Mouse (Mus musculus) limb, embryonic 13.5 days (tissue): ENCODE data around the gene Prpf38b. TPM values are rescaled to one million over a fixed set of nuclear protein-coding genes. Genes with fewer than 3 reads are reported as not detected.
"Not testable (repeated sequence)": the region's sequence is repeated elsewhere in the genome, so short reads cannot be mapped to it uniquely, and the experiment has no call there.

Source experiments
- ATAC-seq: fragments of 200-750 bp; cut with Nextera tagmentation; 2 replicates; pipeline ENCODE4 v1.8.0; 2017; ENCODE audit warnings: low read depth, moderate number of reproducible peaks, moderate TSS enrichment; ENCODE audit not compliant: low FRiP score
- H3K27ac ChIP-seq: fragments of 300-500 bp; sonication (generic); 2 replicates; pipeline ENCODE4 v1.5.1; 2015; ENCODE audit warnings: inconsistent platforms, mild to moderate bottlenecking, moderate library complexity
- H3K27me3 ChIP-seq: fragments of 300-500 bp; sonication (generic); 2 replicates; pipeline ENCODE4 v1.6.1; 2015; ENCODE audit warnings: mild to moderate bottlenecking, inconsistent platforms
- H3K36me3 ChIP-seq: fragments of 300-500 bp; sonication (generic); 2 replicates; pipeline ENCODE4 v1.6.1; 2015; ENCODE audit warnings: inconsistent platforms, mild to moderate bottlenecking, moderate library complexity
- H3K4me1 ChIP-seq: fragments of 300-500 bp; sonication (generic); 2 replicates; pipeline ENCODE4 v1.6.1; 2015; ENCODE audit warnings: inconsistent platforms
- H3K4me2 ChIP-seq: fragments of 300-500 bp; sonication (generic); replicated peaks from 2 replicates; pipeline ENCODE4 v1.6.1; 2015; ENCODE audit warnings: inconsistent platforms, mild to moderate bottlenecking, moderate library complexity
- H3K4me3 ChIP-seq: fragments of 300-500 bp; sonication (generic); 2 replicates; pipeline ENCODE4 v1.5.1; 2015; ENCODE audit warnings: moderate library complexity, mild to moderate bottlenecking, inconsistent platforms
- H3K9ac ChIP-seq: fragments of 300-500 bp; sonication (generic); 2 replicates; pipeline ENCODE4 v1.6.1; 2015; ENCODE audit warnings: mild to moderate bottlenecking, inconsistent platforms
- H3K9me3 ChIP-seq: fragments of 300-500 bp; sonication (generic); 2 replicates; pipeline ENCODE4 v1.6.1; 2016; ENCODE audit warnings: inconsistent platforms
- WGBS: fragments of 180-500 bp; shearing (Covaris S2); methylation state at CpG from one replicate; pipeline ENCODE4 v1.1.7; 2015; 5-methylcytosine and 5-hydroxymethylcytosine counted together
- polyA plus RNA-seq: library from polyadenylated mRNA; unstranded; fragments of >200 nt; fragmentation: Nextera tagmentation; extraction: Ambion mirVana; gene quantifications from 2 replicates; pipeline ENCODE4 v1.2.1, GENCODE M21; 2015

The Prpf38b gene
- polyA plus RNA-seq, 1 experiment from 2014 or later: 82.3 TPM

DNA sequence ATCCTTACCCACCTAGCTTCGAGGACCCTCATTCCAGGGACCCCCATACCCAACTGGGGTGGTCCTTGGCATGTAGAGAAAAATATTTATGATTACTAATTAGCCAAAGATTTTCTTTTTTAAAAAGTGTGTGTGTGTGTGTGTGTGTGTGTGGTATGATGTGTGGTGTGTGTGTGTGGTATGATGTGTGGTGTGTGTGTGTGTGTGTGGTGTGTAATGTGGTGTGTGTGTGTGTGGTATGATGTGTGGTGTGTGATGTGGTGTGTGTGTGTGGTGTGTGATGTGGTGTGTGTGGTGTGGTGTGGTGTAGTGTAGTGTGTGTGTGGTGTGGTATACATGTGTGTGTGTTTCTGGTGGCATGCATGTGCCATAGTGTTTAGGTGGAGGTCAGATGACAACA is 19.4 kb downstream of the Prpf38b start:
- H3K4me3 ChIP-seq: no peak overlapping the region
- 68% methylated on average over 1 of the region's 1 CpGs for WGBS
- no peaks in the 10 kb centered on the region for H3K9me3 ChIP-seq
- no peak overlapping the region for H3K9ac ChIP-seq
- no peaks in the 10 kb centered on the region for H3K36me3 ChIP-seq
- H3K4me1 ChIP-seq: no peaks in the 10 kb centered on the region
- H3K4me2 ChIP-seq: no peak overlapping the region
- no peak overlapping the region for H3K27ac ChIP-seq
- ATAC-seq: no peak
- H3K27me3 ChIP-seq: no peaks in the 10 kb centered on the region

DNA sequence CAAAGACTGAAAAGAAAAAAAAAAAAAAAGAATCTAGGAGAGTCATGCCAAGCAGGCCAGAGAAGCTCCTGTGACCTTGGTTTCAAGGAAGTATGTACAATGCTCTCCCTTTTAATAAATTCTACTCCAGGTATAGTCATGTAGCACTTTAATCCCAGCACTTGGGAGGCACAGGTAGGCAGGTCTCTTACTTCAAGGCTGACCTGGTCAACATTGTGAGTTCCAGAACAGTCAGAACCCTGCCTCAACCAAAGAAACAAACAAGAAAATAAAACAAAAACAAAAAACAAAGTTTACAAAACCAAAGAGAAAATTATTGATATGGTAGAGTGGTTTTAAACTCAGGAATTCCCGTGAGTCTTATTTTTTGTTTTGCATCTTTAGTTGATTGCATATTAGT is 21.6 kb downstream of the Prpf38b start, which contains the start of gene Fndc7:
Gene Fndc7 (minus strand): TSS at position 101 of the 400 bp plus-strand sequence.
- no peak for ATAC-seq
- 87% methylated on average over 1 of the region's 1 CpGs for WGBS

DNA sequence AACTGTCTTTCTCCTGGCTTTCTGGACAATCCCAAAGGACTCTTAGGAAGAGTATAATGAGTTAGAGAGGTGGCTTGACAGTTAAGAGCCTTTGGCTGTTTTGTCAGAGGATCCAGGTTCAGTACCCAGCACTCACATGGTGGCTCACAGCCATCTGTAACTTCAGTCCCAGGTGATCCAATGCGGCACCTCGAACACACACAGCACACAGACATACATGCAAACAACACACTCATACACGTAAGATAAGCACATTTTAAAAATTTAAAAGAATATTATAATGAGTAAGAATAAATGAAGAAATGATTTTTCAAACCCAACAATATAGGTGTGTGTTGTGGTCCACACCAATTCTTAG is 23.9 kb downstream of the Prpf38b start:
- Histone ChIP-seq H3K4me3 (no peak overlapping the region), H3K36me3 (no peaks in the 10 kb centered on the region), H3K27ac (no peak overlapping the region), H3K9me3 (no peaks in the 10 kb centered on the region), H3K27me3 (no peaks in the 10 kb centered on the region), H3K4me2 (no peak overlapping the region), H3K4me1 (peaks cover 10% of the 10 kb centered on the region), H3K9ac (no peak overlapping the region)
- ATAC-seq: no peak
- 90% methylated on average over 3 of the region's 3 CpGs for WGBS

More for the DNA sequence above, 21.6 kb downstream of the Prpf38b start, which contains the start of gene Fndc7:
- H3K27me3 ChIP-seq: no peaks in the 10 kb centered on the region
- H3K9me3 ChIP-seq: no peaks in the 10 kb centered on the region
- H3K4me3 ChIP-seq: no peak within 1 kb of the TSS
- H3K4me1 ChIP-seq: no peaks in the 10 kb centered on the region
- no peak within 1 kb of the TSS for H3K27ac ChIP-seq
- no peak within 1 kb of the TSS for H3K4me2 ChIP-seq
- no peaks in the 10 kb centered on the region for H3K36me3 ChIP-seq
- no peak within 1 kb of the TSS for H3K9ac ChIP-seq

DNA sequence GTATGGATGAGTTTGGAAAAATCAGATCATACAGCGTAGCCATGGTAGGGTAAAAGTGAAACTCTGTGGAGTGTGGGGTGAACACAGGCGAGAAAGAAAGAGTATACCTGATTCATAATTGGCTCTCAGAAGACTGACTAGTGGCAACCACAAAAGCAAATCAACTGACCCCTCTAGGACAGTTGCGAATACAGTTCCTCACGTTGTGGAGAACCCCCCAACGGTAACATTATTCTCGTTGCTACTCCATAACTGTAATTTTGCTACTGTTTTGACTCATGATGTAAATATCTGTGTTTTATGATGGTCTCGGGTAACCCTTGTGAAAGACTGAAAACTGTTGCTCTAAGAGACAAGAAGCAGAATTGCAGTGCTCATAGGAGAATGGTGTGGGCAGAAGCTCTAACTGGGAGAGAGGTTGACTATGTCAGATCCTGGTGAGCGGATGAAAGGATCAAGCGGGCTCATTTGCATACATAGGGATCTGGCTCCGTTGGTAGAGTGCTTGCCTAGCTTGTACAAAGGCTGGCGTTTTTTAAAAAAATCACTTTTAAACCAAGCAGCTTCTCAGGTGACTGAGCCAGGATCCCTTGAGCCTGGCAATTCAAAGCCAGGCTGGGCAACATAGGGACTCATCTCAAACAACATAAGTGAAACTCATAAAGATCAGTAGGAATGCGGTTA is 24.5 kb downstream of the Prpf38b start:
- no peak for ATAC-seq
- 73% methylated on average over 12 of the region's 12 CpGs for WGBS
- no peaks in the 10 kb centered on the region for H3K9me3 ChIP-seq
- no peaks in the 10 kb centered on the region for H3K27me3 ChIP-seq
- H3K27ac ChIP-seq: no peak overlapping the region
- no peak overlapping the region for H3K4me2 ChIP-seq
- no peak overlapping the region for H3K9ac ChIP-seq
- H3K36me3 ChIP-seq: no peaks in the 10 kb centered on the region
- peaks cover 11% of the 10 kb centered on the region for H3K4me1 ChIP-seq
- no peak overlapping the region for H3K4me3 ChIP-seq

DNA sequence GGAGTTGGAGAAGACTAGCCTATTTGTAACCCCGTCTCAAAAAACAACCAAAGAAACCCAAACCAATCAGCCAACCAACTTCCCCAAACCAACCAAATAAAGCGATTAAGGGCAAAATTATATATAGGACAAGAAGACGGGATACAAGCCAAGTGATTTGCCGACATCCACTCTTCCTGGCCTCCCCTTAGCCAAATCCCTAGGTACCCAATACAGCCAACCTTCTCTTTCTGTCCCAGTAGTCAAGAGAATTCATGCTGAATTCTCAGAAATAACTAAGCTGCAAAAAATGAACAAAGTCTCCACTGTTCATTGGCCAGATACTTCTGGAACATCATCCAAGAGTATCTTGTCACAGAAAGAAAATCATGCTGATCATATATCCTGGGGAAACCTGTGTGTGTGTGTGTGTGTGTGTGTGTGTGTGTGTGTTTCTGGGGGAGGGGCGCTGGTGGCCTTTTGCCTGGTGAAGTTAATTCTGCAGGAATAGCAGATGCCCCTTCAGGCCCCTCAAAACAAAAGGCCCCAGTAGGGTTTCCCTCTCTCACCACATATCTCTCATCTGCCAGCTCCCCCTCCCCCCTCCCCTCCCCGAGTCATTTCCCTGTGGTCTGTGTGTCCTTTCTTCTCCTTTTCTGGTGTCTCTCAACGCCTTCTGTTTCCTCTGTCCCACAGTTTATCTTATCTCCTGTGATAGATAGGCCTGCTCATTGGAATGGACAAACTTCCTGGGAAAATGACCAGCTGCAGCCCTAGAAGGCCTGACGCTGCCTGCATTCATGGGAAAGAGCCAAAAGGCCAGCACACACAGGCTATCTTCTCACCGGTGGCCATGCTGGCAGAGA is 25.6 kb downstream of the Prpf38b start:
- Histone ChIP-seq H3K27ac (no peak overlapping the region), H3K9ac (no peak overlapping the region), H3K36me3 (no peaks in the 10 kb centered on the region), H3K9me3 (no peaks in the 10 kb centered on the region), H3K4me2 (no peak overlapping the region), H3K4me3 (no peak overlapping the region), H3K27me3 (no peaks in the 10 kb centered on the region), H3K4me1 (peaks cover 22% of the 10 kb centered on the region)
- 61% methylated on average over 9 of the region's 9 CpGs for WGBS
- ATAC-seq: no peak

DNA sequence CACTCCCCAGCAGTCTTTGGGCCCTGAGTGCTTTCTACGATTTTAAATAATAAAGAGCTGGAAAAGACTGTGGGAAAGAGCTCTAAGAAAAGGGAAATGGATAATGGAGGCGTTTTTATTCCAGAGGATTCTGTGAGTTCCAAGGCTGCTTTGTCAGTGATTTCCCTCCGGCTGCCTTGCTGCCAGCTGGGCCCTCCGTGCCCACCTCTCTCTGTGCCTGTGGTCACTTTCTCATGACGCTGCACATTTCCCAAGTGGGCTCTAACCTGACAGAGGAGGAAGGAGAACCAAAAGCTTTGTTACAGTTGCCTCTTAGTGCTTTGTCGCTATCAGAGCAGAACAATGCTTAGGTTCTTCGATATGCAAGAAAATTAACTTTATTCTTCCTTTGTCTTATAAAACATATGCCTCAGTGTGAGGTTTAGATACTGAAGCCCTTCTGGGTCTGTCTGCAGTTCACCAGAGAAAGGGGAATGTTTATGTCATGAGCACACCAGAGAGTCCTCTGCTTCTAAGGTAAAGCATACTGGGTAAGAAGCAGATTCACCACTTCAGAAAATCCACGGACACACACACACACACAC is 26.7 kb downstream of the Prpf38b start:
- no peaks in the 10 kb centered on the region for H3K27me3 ChIP-seq
- H3K9me3 ChIP-seq: no peaks in the 10 kb centered on the region
- H3K4me3 ChIP-seq: no peak overlapping the region
- no peaks in the 10 kb centered on the region for H3K36me3 ChIP-seq
- peaks cover 24% of the 10 kb centered on the region for H3K4me1 ChIP-seq
- no peak overlapping the region for H3K27ac ChIP-seq
- no peak overlapping the region for H3K4me2 ChIP-seq
- WGBS: 68% methylated on average over 8 of the region's 8 CpGs
- H3K9ac ChIP-seq: no peak overlapping the region
- ATAC-seq: no peak

DNA sequence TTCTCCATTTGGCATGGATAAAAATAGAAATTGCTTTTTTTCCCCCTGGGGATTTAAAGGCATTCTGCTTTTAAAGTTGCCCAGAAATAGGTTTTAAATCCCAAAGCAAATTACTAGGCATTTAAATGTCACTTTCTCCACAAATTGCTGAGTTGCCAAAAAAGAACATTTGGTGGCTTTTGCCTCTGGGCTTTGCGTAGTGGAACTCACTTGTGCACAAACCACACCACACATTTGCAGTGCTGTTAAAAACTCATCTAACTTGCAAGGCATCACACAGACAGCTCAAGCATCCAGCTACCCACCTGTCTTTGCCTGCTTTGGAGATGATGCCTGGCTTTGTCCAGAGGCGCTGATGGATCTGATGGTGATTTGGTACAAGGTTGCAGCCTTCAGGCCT is 28.5 kb downstream of the Prpf38b start:
- Histone ChIP-seq H3K4me1 (peaks cover 31% of the 10 kb centered on the region), H3K4me2 (no peak overlapping the region), H3K4me3 (no peak overlapping the region), H3K9me3 (no peaks in the 10 kb centered on the region), H3K36me3 (no peaks in the 10 kb centered on the region), H3K27ac (no peak overlapping the region), H3K9ac (no peak overlapping the region), H3K27me3 (no peaks in the 10 kb centered on the region)
- ATAC-seq: no peak
- WGBS: 70% methylated on average over 2 of the region's 2 CpGs

DNA sequence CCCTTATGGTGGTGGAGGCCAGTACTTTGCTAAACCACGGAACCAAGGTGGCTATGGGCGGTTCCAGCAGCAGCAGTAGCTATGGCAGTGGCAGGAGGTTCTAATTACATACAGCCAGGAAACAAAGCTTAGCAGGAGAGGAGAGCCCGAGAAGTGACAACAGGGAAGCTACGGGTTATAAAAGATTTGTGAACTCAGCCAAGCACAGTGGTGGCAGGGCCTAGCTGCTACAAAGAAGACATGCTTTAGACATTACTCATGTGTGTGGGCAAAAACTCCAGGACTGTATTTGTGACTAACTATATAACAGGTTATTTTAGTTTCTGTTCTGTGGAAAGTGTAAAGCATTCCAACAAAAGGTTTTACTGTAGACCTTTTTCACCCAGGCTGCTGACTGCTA is 29.7 kb downstream of the Prpf38b start:
- ATAC-seq, H3K9me3 ChIP-seq, H3K9ac ChIP-seq, H3K27me3 ChIP-seq, H3K4me3 ChIP-seq, H3K4me2 ChIP-seq, H3K36me3 ChIP-seq: not testable (repeated sequence)
- 11% methylated on average over 4 of the region's 4 CpGs for WGBS
- Histone ChIP-seq H3K27ac (peak overlapping the region; percentile 39; the same call in 1 of the 2 replicates), H3K4me1 (peaks cover 31% of the 10 kb centered on the region)

DNA sequence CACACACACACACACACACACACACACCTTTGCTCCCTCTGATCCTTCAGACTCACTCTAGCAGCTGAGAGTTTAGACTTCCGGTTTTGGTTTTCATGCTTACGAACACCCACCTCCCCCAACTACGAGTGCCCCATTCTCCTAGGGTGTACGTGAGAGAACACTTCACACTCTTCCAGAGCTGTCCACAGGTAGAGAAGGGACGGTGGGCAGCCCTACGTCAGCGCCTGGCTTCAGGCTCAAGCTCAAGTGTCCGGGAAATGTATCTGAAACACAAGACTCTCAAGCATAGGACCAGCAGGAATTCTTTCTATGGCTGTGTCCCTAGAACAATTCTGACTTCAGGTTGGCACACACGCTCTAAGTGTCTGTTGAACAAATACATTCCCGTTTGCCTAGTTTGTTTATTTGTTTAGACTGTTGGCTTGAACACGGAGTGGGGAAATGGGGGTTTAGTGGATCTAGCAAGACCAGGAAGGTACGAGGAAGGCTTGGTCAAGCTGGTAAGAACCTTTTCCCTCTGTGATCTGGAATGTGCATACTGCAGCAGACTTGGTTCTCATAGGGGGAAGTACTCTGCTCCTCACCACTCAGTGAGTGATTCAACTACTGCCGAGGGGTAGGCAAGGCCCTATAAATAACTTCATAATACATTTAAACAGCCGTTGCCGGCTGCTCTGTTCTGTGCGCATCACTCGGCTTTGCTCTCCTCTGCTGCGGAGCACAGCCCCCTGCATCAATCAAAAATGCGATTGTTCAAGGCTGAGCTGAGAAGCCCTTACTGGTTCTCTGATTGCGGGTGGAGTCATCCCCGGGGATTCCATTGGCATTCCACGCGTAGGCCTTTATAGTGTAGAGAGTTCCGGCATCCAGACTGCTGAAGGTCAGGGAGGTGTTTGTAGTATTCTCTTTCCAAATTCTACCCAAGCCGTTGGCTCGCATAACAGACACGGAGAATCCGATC is 30.7 kb downstream of the Prpf38b start:
- Histone ChIP-seq H3K4me3 (no peak overlapping the region), H3K4me2 (peak overlapping the region; percentile 24; the same call in 1 of the 2 replicates), H3K9ac (no peak overlapping the region), H3K36me3 (no peaks in the 10 kb centered on the region), H3K4me1 (peaks cover 31% of the 10 kb centered on the region), H3K27ac (peak overlapping the region; percentile 58), H3K27me3 (no peaks in the 10 kb centered on the region), H3K9me3 (no peaks in the 10 kb centered on the region)
- WGBS: 54% methylated on average over 28 of the region's 28 CpGs
- ATAC-seq: peak; percentile 89

DNA sequence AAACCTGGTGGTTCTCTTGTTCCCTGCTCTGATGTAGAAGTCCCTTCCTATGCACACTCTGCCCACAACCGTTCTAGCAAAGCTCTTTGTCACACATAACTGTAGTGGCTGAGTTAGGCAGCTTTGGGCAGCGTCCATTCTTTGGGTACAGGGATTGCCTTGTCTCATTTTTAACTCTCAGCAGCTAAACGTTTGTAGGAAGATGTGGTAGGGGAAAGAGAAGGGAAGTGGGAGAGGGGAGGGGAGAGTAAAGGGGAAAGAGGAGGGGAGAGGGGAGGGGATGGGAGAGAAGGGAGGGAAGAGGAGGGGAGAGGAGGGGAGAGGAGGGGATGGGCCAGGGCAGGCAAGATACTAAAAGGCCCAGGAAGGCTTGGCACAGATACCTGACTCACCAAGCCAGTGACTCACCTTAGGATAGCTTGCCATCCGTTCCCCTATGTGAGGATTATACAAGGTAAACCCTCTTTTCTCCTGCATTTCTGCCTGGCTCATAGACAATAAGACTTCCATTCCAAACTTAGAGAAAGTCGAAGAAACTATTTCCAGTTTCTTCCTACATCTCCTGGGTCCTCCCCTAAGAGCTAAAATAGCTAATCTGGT is 31.6 kb downstream of the Prpf38b start:
- 65% methylated on average over 5 of the region's 5 CpGs for WGBS
- no peaks in the 10 kb centered on the region for H3K27me3 ChIP-seq
- H3K36me3 ChIP-seq: no peaks in the 10 kb centered on the region
- no peak overlapping the region for H3K9ac ChIP-seq
- no peaks in the 10 kb centered on the region for H3K9me3 ChIP-seq
- ATAC-seq: no peak
- peaks cover 31% of the 10 kb centered on the region for H3K4me1 ChIP-seq
- no peak overlapping the region for H3K4me3 ChIP-seq
- H3K27ac ChIP-seq: no peak overlapping the region
- H3K4me2 ChIP-seq: no peak overlapping the region

DNA sequence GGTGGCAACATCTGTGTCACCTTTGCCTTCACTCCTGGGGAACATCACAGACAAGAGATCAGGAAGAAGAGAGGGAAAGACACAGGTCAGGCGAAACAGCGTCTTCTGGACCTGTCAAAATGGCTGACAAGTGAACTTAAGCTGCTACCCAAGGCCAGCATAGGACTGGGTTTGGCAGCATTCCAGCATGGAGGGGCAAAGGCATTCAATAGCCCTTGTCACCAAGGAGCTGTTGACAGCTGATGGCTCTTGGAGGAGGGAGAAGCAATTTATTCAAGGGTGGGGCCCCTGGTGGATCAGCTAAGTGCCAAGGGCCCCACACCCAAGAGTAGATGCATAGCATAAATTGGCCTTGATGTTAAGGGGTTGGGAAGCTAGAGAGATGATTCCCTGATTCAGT is 32.4 kb downstream of the Prpf38b start:
- H3K36me3 ChIP-seq: no peaks in the 10 kb centered on the region
- H3K27ac ChIP-seq: no peak overlapping the region
- no peak overlapping the region for H3K9ac ChIP-seq
- no peaks in the 10 kb centered on the region for H3K9me3 ChIP-seq
- no peaks in the 10 kb centered on the region for H3K27me3 ChIP-seq
- peaks cover 31% of the 10 kb centered on the region for H3K4me1 ChIP-seq
- 78% methylated on average over 2 of the region's 2 CpGs for WGBS
- H3K4me3 ChIP-seq: no peak overlapping the region
- H3K4me2 ChIP-seq: no peak overlapping the region
- no peak for ATAC-seq
